Mouse (Mus musculus) brain, adult 2 months (tissue): ENCODE results near the gene Nucb1.
"Not testable (repeated sequence)": the region's sequence is repeated elsewhere in the genome, so short reads cannot be mapped to it uniquely, and the experiment has no call there.

Experiments used
- DNase-seq: peaks from one replicate; pipeline ENCODE4 v3.0.0; 2011; ENCODE audit warnings: low read depth, low spot score

Gene Nucb1

GRCm38 (mm10) chr7:45509912-45510787 is at the start of gene Nucb1:
TSS of gene Nucb1 (minus strand) at chr7:45510406.
- DNase-seq = peak; percentile 95

GRCm38 (mm10) chr7:45558907-45559306 is 48.7 kb upstream of the Nucb1 start:
- no peak for DNase-seq

- DNase-seq = peak; percentile 90
Measured at GRCm38 (mm10) chr7:45555787-45556186, 45.6 kb upstream of the Nucb1 start.

- no peak for DNase-seq
Measured at GRCm38 (mm10) chr7:45554744-45555143, 44.5 kb upstream of the Nucb1 start, which contains the start of gene Hsd17b14. TSS of gene Hsd17b14 (plus strand) at chr7:45554893.

GRCm38 (mm10) chr7:45553990-45554389 is 43.8 kb upstream of the Nucb1 start:
- no peak for DNase-seq

- no peak for DNase-seq
Measured at GRCm38 (mm10) chr7:45553519-45553918, 43.3 kb upstream of the Nucb1 start.

- DNase-seq = no peak
Measured at GRCm38 (mm10) chr7:45551512-45551883, 41.3 kb upstream of the Nucb1 start.

- DNase-seq = no peak
Measured at GRCm38 (mm10) chr7:45550821-45551511, 40.8 kb upstream of the Nucb1 start.

- no peak for DNase-seq
Measured at GRCm38 (mm10) chr7:45549641-45550436, 39.6 kb upstream of the Nucb1 start.

- no peak for DNase-seq
Measured at GRCm38 (mm10) chr7:45544525-45544924, 34.3 kb upstream of the Nucb1 start.

GRCm38 (mm10) chr7:45540213-45540612 is 30.0 kb upstream of the Nucb1 start:
- no peak for DNase-seq

- DNase-seq = no peak
Measured at GRCm38 (mm10) chr7:45539095-45539494, 28.9 kb upstream of the Nucb1 start.

GRCm38 (mm10) chr7:45538163-45539041 is 28.2 kb upstream of the Nucb1 start:
- DNase-seq = peak; percentile 92

GRCm38 (mm10) chr7:45537602-45538001 is 27.4 kb upstream of the Nucb1 start:
- no peak for DNase-seq

- DNase-seq = no peak
Measured at GRCm38 (mm10) chr7:45535676-45536075, 25.5 kb upstream of the Nucb1 start.

- DNase-seq = no peak
Measured at GRCm38 (mm10) chr7:45530643-45531042, 20.4 kb upstream of the Nucb1 start.

GRCm38 (mm10) chr7:45529461-45529860 is 19.3 kb upstream of the Nucb1 start:
- DNase-seq = no peak

GRCm38 (mm10) chr7:45527169-45527568 is 17.0 kb upstream of the Nucb1 start:
- DNase-seq = not testable (repeated sequence)

- peak; percentile 55 for DNase-seq
Measured at GRCm38 (mm10) chr7:45526474-45527120, 16.4 kb upstream of the Nucb1 start.

GRCm38 (mm10) chr7:45525809-45526473 is 15.7 kb upstream of the Nucb1 start, which contains the start of the genes Ppp1r15a and Plekha4:
TSS of gene Ppp1r15a (minus strand) at chr7:45526268.
TSS of gene Plekha4 (plus strand) at chr7:45526330.
- peak; percentile 97 for DNase-seq
